Mouse (Mus musculus) cortical plate, adult 2 months (tissue): ENCODE measurements around the gene Sall1.

ENCODE experiments used
- CTCF ChIP-seq: fragments of 200-500 bp; IDR thresholded peaks from 2 replicates; pipeline ENCODE4 v1.5.1; 2011; ENCODE audit warnings: mild to moderate bottlenecking, control low read depth, low read length; ENCODE audit not compliant: insufficient read depth; ENCODE audit errors: extremely low read depth
- POLR2A ChIP-seq: fragments of 200-500 bp; IDR thresholded peaks from 2 replicates; pipeline ENCODE4 v1.6.1; 2011; ENCODE audit warnings: mild to moderate bottlenecking, low read length, control low read depth; ENCODE audit not compliant: insufficient read depth; ENCODE audit errors: extremely low read depth

DNA sequence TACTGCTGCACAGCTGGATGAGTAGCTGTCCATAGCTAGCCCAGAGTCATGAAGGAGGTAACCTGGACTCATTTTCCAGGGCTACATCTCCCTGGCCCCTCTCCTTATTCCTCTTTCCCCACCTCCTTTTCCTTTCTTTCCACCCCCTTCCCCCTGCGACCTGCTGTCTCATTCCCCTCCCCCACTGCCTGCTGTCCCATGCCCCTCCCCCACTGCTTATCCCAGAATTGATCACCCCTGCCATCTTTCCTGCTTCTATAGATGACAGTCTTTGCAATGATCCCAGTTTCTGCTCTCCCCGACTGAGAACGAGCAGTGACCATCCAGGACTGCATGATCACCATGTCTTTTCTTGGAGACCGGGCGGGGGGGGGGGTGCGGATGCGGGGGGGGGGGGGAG is 35.2 kb downstream of the Sall1 start:
- no peak for TF ChIP-seq POLR2A
- no peak for TF ChIP-seq CTCF
